Mouse (Mus musculus) hematopoietic stem cell, adult 5-6 weeks (primary cell): ENCODE measurements around the gene Gm45140. TPM values are rescaled to one million over a fixed set of nuclear protein-coding genes. Genes with fewer than 3 reads are reported as not detected.

Experiments
- ATAC-seq, 2 experiments: fragments of 125-278 bp in 1 of 2; replicated peaks in 1 of 2; 2 replicates each; pipeline ENCODE4 v1.8.0; 2016 to 2017; ENCODE audit warnings: inconsistent platforms in 2 of 2, mild to moderate bottlenecking in 2 of 2, moderate number of reproducible peaks in 2 of 2, low read depth in 1 of 2, moderate TSS enrichment in 1 of 2; ENCODE audit not compliant: low FRiP score in 2 of 2, poor library complexity in 2 of 2, severe bottlenecking in 2 of 2, insufficient read depth in 1 of 2, low TSS enrichment in 1 of 2
- total RNA-seq: library from RNA; stranded (forward); fragments of 172-1452, 232-1000 nt; gene quantifications from 2 replicates; pipeline ENCODE4 v1.2.3, GENCODE M21; 2017

Gm45140 gene
- total RNA-seq, 1 experiment from 2014 or later = 24.7 TPM

DNA sequence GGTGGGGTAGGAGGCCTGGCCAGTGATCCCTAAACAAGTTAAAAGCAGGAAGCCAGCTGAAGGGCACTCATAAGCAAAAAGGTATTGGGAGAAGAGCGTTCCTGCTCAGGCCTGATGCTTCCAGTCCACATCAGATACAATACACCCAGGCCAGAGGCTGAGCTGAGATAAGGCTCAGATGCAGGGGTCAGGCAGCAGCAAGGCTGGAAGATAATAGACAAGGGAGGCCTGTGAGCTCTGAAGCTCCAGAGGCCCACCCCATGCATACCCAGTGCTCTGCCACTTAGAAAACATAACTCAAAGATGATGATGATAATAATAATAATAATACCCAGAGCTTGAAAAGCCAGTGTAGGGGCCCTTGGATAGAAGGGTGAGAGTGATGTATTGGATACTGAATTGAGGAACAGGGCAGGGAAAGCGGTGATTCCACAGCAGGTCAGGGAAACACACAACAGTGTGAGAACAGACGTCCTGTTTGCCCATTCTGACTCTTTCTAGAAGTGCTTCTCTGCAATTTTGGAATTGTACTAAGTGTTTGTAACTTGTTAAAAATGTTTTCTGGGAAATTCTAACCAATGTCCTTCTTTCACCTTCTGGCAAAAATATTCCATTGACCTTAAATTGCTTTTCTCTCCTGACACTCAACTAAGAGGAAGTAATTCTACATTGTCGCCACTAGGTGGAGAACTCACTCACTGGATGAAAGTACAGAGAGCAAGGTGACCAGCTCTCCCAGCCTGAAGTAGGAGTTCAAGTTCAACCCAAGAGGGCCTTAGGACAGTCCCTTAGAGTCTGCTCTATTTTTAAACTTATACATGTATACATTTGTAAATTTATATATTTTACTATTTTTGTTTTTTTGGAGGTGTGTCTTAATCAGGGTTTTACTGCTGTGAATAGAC, 72.0 kb downstream of the Gm45140 start:
- peak; percentile 37 to 58; a peak in 1 of 4 replicates for ATAC-seq

DNA sequence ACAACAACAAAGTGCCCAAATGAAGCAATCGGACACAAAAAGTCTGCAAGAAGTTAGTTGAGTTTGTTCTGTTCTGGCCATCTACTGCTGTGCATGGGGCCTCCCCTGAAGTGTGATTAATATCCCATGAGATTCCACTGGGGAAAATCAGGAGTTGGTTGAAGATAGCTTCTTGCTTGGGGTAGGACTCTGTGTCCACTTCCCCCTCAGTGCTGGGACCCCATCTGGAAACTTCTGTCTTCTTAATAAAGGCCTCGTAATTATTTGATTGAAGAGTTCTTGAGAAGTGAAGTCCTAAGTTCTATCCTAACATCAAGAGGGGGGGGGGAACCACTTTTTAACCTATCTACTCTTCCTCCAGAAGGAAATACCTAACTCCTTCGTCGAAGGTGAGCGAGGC, 73.4 kb downstream of the Gm45140 start:
- no peak for ATAC-seq

DNA sequence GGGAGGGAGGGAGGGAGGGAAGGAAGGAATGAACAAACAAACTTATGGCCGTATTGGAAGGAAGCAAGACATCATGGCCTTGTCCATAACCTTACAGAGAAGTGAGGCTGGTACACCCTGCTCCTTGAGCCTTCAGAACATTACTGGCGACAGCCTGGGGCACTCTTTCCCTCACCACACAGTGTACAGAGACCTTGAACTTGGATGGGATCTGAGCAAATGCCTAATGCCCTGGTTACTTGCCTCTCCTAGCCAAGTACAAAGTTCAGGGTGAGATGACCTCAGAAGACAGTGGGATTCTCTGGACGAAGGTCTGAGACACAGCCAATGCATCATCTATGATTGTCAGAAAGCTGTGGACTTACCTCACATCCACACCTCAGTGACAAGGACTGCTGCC, 75.7 kb downstream of the Gm45140 start:
- no peak for ATAC-seq

GRCm38 (mm10) chr6:87759404-87759803, 76.2 kb downstream of the Gm45140 start:
- no peak for ATAC-seq

DNA sequence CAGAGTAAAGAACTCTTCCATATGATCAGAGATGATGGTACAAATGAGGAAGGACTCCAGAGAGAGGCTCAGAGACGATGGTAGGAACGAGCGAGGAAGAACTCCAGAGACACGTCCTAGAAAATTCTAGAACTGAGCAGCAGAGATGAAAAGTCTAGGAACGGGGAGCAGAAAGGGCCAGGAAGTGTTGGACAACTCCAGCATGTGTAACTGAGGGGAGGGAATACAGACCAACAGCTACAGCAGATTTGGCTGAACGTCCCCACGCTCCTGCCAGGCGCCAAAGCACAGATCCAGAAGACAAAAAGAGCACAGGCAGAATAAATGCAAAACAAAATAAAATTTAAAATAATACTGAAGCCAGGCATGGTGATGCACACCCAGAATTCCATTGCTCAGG, 78.7 kb downstream of the Gm45140 start:
- ATAC-seq = no peak

DNA sequence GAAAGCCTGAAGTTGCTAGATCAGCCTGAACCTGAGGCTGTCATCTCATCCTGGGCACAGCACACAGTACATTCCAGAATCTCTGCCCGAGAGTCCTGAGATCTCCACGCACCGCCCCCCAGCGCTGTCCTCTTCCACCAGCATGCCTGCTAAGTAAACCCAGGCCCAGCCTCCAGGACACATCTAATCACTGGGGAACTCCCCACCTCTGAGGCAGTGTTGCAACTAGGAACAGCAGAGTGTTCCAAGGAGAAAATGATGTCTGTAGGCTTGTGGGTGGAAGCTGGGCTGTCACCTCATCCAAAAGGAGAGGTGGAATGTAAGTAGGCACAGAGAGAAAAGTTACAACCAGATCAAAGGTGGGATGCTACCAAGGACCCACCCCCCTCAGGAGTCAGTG, 80.4 kb downstream of the Gm45140 start:
- ATAC-seq = no peak

DNA sequence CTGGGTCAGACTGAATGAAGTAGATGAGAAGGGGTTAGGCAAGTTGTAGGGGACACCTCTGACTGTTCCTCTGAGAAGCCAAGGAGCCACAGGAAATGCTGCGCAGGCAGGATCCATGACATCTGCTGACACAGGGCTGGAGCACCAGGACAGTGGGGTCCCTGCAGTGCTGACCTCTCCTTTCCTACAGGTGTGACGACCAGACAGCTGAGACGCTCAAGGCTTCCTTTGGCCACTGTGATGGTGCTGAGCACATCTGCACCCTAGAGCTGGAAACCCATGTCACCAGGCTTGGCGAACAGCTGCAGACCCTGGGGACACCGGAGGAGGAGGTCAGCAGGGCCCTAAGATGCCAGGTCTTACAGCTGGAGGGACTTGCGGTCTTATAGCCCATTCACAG, 84.0 kb downstream of the Gm45140 start:
- no peak for ATAC-seq

GRCm38 (mm10) chr6:87750184-87750910, 85.2 kb downstream of the Gm45140 start:
- ATAC-seq = peak in 1 of 2 experiments; percentile 39; a peak in 2 of 4 replicates

GRCm38 (mm10) chr6:87748531-87748930, 87.1 kb downstream of the Gm45140 start:
- no peak for ATAC-seq

DNA sequence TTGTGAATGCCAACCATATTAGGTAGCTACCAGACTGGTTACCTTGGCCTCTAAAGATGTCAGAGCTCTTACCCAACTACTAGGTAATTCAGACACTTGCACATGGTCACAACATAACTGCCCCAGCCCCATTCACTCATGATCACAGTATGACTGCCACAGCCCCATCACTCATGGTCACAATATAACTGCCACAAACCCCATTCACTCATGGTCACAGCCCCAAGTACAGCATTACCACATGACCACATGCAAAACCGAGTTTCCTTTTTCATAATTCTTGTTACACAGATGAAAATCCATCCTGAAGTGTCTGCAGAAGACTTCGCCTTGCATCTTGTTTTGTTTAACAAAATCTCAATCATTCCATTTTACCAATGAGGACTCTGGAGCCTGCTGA, 87.5 kb downstream of the Gm45140 start:
- ATAC-seq = 0 out of 4 replicates have a peak, but pooled peaks of 1 of the 2 experiments have one; percentile 34

DNA sequence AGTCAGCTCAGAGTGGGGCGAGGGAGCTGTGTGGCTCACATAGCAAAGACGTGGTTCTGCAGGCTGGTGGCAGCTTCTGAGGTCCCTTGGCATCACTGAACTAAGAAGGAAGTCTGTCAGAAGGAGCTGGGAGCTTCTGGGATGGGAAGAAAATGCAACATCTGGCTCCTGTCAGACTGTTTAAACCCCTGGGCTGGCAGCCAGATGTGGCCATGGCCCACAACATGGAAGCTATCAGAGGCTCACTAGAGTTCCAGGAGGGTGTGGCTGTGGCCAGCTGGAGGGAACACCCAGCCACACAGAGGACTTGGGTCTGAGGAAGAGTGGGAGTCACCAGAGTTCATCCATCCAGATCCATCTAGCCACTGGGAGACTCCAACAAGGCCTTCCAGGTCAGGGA, 88.7 kb downstream of the Gm45140 start:
- no peak for ATAC-seq

DNA sequence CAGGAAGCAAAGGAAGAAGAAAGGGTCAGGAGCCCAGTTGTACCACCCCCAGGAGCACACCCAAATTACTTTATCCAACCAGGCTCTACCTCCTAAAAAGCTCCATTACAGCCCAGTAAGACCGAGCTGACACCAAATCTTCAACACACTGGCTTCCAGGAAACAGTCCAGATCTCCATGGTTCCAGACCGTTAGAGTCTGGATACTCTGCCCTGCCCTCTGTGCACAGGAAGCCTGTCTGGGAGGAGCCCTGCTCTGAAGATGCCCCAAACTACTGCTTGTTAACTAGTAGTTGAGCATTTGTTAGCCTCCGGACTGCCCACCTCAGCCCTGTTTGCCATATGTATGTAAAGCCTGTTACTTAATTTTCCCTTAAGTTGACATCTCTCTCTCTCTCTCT, 89.5 kb downstream of the Gm45140 start:
- no peak for ATAC-seq

DNA sequence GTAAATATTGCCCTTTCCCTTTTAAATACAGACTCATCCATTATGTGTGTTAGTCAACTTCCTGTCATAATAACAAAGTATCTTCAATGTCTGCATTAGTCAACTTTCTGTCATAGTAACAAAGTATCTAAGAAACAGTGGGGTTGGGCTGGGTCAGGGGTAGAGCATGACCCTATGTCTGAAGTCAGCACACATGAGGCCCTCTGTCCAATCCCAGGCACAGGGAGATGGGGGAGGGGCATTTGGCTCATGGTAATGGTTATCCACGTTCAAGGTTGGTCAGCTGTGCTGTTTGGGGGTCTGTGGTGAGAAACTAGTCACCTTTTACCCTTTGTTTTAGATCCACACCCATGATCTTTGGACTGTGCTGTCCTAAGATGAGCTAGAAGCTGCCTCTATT, 90.3 kb downstream of the Gm45140 start:
- ATAC-seq = no peak

GRCm38 (mm10) chr6:87744632-87745031, 91.0 kb downstream of the Gm45140 start:
- ATAC-seq = no peak

DNA sequence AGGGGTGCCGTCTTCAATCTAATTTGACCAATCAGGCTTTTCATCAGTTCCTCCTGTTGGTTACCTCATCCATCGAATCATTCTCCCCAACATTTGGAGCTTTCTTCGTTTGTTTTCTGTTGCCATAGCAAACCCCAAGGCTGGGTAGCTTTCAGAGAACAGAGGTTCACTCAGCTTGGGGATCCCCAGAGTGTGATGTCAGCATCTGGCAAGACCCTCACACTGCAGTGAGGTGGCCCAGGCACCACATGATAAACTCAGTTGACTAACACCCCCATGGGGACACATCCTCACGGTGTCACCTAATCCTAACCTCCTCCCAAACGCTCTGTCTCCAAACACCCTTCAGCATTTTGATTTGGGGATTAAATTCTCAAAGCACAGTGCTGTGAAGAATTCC, 92.3 kb downstream of the Gm45140 start:
- no peak for ATAC-seq

DNA sequence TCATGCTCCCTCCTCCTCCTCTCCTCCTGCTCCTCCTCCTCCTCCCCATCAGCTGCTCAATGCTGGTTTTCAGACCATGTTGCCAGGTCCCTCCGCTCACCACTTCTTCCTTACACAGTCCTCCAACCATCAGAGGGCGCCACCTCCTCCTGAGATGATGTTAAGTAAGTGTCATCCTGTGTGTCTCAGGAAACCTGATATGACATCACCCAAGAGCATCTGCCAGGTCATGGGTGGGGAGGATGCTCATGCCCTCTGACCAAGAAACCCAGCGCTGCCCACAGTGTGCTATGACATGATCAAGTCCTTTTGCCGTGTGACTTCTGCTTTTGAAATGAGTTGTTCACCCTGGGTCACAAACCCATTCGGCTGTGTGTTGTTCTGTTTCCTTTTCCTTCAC, 92.8 kb downstream of the Gm45140 start:
- no peak for ATAC-seq

DNA sequence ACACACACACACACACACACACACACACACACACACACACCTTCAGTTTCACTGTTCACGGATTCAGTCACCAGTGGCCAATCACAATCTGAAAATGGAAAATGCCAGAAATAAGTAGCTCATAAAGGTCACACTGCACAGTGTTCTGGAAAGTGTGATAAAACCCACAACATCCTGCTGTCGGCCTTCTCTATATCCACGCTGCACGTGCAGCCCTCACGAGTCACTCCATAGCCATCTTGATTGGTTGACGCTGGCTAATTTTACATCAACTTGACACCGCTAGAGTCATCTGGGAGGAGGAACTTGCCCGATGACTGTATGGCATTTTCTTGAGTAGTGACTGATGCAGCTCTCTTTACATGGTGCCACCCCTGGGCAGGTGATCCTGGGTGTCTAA, 93.6 kb downstream of the Gm45140 start:
- peak in 1 of 2 experiments; percentile 33; a peak in 2 of 4 replicates for ATAC-seq

GRCm38 (mm10) chr6:87740496-87740895, 95.1 kb downstream of the Gm45140 start:
- peak; percentile 18 to 19; a peak in 1 of 4 replicates for ATAC-seq
